Mouse (Mus musculus) layer of hippocampus, postnatal 25 days (tissue): ENCODE measurements around the gene Brip1. TPM values are rescaled to one million over a fixed set of nuclear protein-coding genes. Genes with fewer than 3 reads are reported as not detected.
A peak's percentile ranks its signal among the peaks of the same experiment; 100 is the strongest.
"Not testable (repeated sequence)": the region's sequence is repeated elsewhere in the genome, so short reads cannot be mapped to it uniquely, and the experiment has no call there.

Experiments used
- DNase-seq, 2 experiments: peaks; one replicate each; pipeline ENCODE4 v3.0.0; 2022; ENCODE audit warnings: mixed read lengths in 2 of 2, low spot score in 1 of 2; ENCODE audit errors: extremely low spot score in 1 of 2
- total RNA-seq, 2 experiments: library from RNA; stranded (reverse); gene quantifications; 2 replicates each; pipeline ENCODE4 v1.2.3; 2021

The Brip1 gene
- under 1 TPM in 1 of 2 experiments, not detected in 1; 0.22 TPM for total RNA-seq

- peak; percentile 67 to 83 for DNase-seq
Observed at GRCm38 (mm10) chr11:86201037-86201786, at the start of gene Brip1. Gene Brip1, minus strand, starts transcription at chr11:86201193.

- no peak for DNase-seq
Observed at GRCm38 (mm10) chr11:86232446-86232845, 31.5 kb upstream of the Brip1 start.

- DNase-seq: no peak
Observed at GRCm38 (mm10) chr11:86231781-86232350, 30.9 kb upstream of the Brip1 start.

GRCm38 (mm10) chr11:86226646-86227180 is 25.7 kb upstream of the Brip1 start:
- DNase-seq: no peak

GRCm38 (mm10) chr11:86225761-86226160 is 24.8 kb upstream of the Brip1 start:
- DNase-seq: no peak

GRCm38 (mm10) chr11:86211803-86212202 is 10.8 kb upstream of the Brip1 start:
- DNase-seq: no peak

GRCm38 (mm10) chr11:86209123-86209522 is 8.1 kb upstream of the Brip1 start:
- no peak for DNase-seq

- no peak for DNase-seq
Observed at GRCm38 (mm10) chr11:86205876-86206275, 4.9 kb upstream of the Brip1 start.

GRCm38 (mm10) chr11:86205031-86205430 is 4.0 kb upstream of the Brip1 start:
- no peak for DNase-seq

GRCm38 (mm10) chr11:86201901-86202675 is 1.1 kb upstream of the Brip1 start:
- DNase-seq: no peak

- DNase-seq: no peak
Observed at GRCm38 (mm10) chr11:86200460-86201021, 452 bp downstream of the Brip1 start.

- no peak for DNase-seq
Observed at GRCm38 (mm10) chr11:86199733-86200132, 1.3 kb downstream of the Brip1 start.

- not testable (repeated sequence) for DNase-seq
Observed at GRCm38 (mm10) chr11:86185224-86185623, 15.8 kb downstream of the Brip1 start.

- no peak for DNase-seq
Observed at GRCm38 (mm10) chr11:86175833-86176232, 25.2 kb downstream of the Brip1 start.

GRCm38 (mm10) chr11:86174173-86174572 is 26.8 kb downstream of the Brip1 start:
- peak in 1 of 2 experiments; percentile 65 for DNase-seq

GRCm38 (mm10) chr11:86170743-86171142 is 30.2 kb downstream of the Brip1 start:
- no peak for DNase-seq

GRCm38 (mm10) chr11:86160251-86160650 is 40.7 kb downstream of the Brip1 start:
- no peak for DNase-seq

- no peak for DNase-seq
Observed at GRCm38 (mm10) chr11:86158950-86159349, 42.0 kb downstream of the Brip1 start.

GRCm38 (mm10) chr11:86155638-86156037 is 45.4 kb downstream of the Brip1 start:
- DNase-seq: no peak

- DNase-seq: no peak
Observed at GRCm38 (mm10) chr11:86131324-86131723, 69.7 kb downstream of the Brip1 start.
